Mouse (Mus musculus): Measurements from ENCODE around the gene Cyb5rl.
"Not testable (repeated sequence)": the region's sequence is repeated elsewhere in the genome, so short reads cannot be mapped to it uniquely, and the experiment has no call there.

The Cyb5rl gene

GRCm38 (mm10) chr4:107102220-107102619, 35.4 kb downstream of the Cyb5rl start:
- in situ Hi-C loops (cut with MboI; ENCODE audit: unreplicated experiment in 2 of 2): no loop called here

GRCm38 (mm10) chr4:107106777-107107176, 40.0 kb downstream of the Cyb5rl start:
- in situ Hi-C loops (cut with MboI; ENCODE audit: unreplicated experiment in 2 of 2): no loop called here

GRCm38 (mm10) chr4:107108291-107108731, 41.5 kb downstream of the Cyb5rl start:
- in situ Hi-C loops (cut with MboI; ENCODE audit: unreplicated experiment in 2 of 2): no loop called here

GRCm38 (mm10) chr4:107109181-107109580, 42.4 kb downstream of the Cyb5rl start:
- in situ Hi-C loops (cut with MboI; ENCODE audit: unreplicated experiment in 2 of 2): not testable (repeated sequence)

GRCm38 (mm10) chr4:107114278-107114677, 47.5 kb downstream of the Cyb5rl start:
- in situ Hi-C loops (cut with MboI; ENCODE audit: unreplicated experiment in 2 of 2): no loop called here

GRCm38 (mm10) chr4:107117741-107118385, 51.1 kb downstream of the Cyb5rl start:
- in situ Hi-C loops (cut with MboI; ENCODE audit: unreplicated experiment in 2 of 2): loop anchor here (5.0 kb wide), 3 partner anchors 126 to 281 kb away; no protein-coding TSS in a partner anchor

- in situ Hi-C loops (cut with MboI; ENCODE audit: unreplicated experiment in 2 of 2): loop anchor here (5.0 kb wide), 3 partner anchors 127 to 282 kb away; no protein-coding TSS in a partner anchor
Observed at GRCm38 (mm10) chr4:107119056-107119455, 52.3 kb downstream of the Cyb5rl start.

- in situ Hi-C loops (cut with MboI; ENCODE audit: unreplicated experiment in 2 of 2): no loop called here
Observed at GRCm38 (mm10) chr4:107120676-107121075, 53.9 kb downstream of the Cyb5rl start.

- in situ Hi-C loops (cut with MboI; ENCODE audit: unreplicated experiment in 2 of 2): no loop called here
Observed at GRCm38 (mm10) chr4:107121165-107121943, 54.6 kb downstream of the Cyb5rl start.

- in situ Hi-C loops (cut with MboI; ENCODE audit: unreplicated experiment in 2 of 2): no loop called here
Observed at GRCm38 (mm10) chr4:107124376-107124775, 57.6 kb downstream of the Cyb5rl start.

- in situ Hi-C loops (cut with MboI; ENCODE audit: unreplicated experiment in 2 of 2): no loop called here
Observed at GRCm38 (mm10) chr4:107125101-107125500, 58.3 kb downstream of the Cyb5rl start.

- in situ Hi-C loops (cut with MboI; ENCODE audit: unreplicated experiment in 2 of 2): no loop called here
Observed at GRCm38 (mm10) chr4:107126389-107126788, 59.6 kb downstream of the Cyb5rl start.

GRCm38 (mm10) chr4:107126891-107127524, 60.2 kb downstream of the Cyb5rl start:
- in situ Hi-C loops (cut with MboI; ENCODE audit: unreplicated experiment in 2 of 2): no loop called here

- in situ Hi-C loops (cut with MboI; ENCODE audit: unreplicated experiment in 2 of 2): no loop called here
Observed at GRCm38 (mm10) chr4:107127901-107128669, 61.3 kb downstream of the Cyb5rl start.

GRCm38 (mm10) chr4:107129373-107129772, 62.6 kb downstream of the Cyb5rl start:
- in situ Hi-C loops (cut with MboI; ENCODE audit: unreplicated experiment in 2 of 2): no loop called here

GRCm38 (mm10) chr4:107130534-107130933, 63.7 kb downstream of the Cyb5rl start:
- in situ Hi-C loops (cut with MboI; ENCODE audit: unreplicated experiment in 2 of 2): no loop called here

GRCm38 (mm10) chr4:107134891-107135290, 68.1 kb downstream of the Cyb5rl start:
- in situ Hi-C loops (cut with MboI; ENCODE audit: unreplicated experiment in 2 of 2): no loop called here

GRCm38 (mm10) chr4:107135663-107136062, 68.9 kb downstream of the Cyb5rl start:
- in situ Hi-C loops (cut with MboI; ENCODE audit: unreplicated experiment in 2 of 2): no loop called here

- in situ Hi-C loops (cut with MboI; ENCODE audit: unreplicated experiment in 2 of 2): no loop called here
Observed at GRCm38 (mm10) chr4:107136531-107136930, 69.7 kb downstream of the Cyb5rl start.

All from v-Abl transformed pro-B cells (cell line).